Mouse (Mus musculus): ENCODE results near the gene Utp15.

Utp15 gene

DNA sequence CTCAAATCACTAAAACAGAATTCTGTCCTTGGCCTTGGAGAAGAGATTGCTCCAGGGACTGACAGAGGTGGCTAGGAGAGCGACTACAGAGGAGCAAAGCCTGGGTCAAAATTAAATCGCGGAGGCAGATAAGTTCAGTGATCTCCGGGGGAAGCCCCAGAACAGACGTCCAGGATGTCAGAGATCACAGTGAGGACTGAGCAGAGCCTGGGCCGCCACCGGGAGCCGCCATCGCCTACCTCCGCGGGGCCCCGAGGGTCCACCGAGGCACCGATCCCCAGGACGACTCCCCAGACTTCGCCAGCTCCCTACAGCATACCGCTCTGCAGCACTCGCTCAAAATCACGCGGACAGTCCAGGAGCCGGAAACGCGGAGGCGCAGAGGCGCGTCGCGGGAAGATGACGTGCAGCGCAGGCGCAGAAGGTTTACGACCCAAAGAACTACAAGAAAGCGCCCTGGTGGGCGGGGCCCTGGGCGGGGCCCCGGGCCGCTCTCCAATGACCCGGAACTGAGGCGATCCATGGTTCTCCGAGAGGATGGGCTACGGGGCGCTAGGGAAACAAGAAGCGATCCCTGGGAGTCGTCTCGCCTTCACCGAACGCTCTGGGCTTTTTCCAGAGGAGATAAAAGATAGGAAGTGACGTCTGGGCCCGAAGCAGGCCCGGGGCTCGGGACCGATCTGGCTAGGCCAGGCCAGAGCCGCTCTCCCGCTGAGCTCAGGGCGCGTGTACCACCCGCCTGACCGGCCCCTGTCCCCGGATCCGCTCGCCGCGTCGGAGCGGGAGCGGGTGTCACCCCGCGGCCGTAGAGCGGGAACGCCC is at the start of gene Utp15, which contains the start of gene Ankra2:
Gene Utp15 (minus strand): TSS at position 406 of the 822 bp plus-strand sequence.
Gene Ankra2 (plus strand): TSS at position 439 of the 822 bp plus-strand sequence.
- DNase-seq (ENCODE audit: low read depth, low spot score): peak; percentile 99

DNA sequence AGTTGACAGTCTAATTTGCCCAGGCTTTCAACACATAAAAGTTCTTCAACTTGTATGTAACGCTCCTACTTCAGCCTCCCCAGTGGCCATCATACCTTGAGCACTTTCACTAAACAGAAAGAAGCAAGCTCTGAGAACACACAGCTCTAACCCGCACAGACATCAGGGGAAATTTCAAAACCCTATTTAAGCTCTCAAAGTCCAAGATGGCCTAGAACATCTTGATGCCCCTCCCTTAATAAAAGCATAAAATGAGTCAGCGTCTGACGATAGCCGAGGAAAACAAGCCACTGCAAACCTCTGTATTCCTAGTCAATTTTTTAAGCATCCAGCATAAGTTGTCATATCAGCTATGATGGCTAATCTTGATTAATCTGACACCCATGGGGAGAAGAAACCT is 48.8 kb upstream of the Utp15 start:
- no peak for DNase-seq (ENCODE audit: low read depth, low spot score)

DNA sequence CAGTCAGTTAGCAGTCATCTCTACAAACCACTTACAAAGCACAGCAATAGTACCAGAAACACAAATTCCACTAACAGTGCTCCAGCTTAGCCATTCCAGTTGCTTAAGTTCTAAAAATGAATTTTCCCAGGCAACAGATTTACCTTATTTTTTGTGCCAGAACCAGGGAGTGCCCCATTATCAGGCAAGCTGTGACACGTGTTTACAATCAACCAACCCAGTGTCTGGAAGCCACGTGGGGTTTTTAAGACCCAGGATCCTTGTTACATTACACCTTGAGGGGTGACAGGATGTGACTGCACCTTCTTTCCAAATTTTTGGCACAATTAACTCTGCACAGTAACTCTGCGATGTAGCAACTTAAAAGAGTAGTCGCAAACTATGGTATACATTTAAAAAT is 45.9 kb upstream of the Utp15 start:
- DNase-seq (ENCODE audit: low read depth, low spot score): no peak

DNA sequence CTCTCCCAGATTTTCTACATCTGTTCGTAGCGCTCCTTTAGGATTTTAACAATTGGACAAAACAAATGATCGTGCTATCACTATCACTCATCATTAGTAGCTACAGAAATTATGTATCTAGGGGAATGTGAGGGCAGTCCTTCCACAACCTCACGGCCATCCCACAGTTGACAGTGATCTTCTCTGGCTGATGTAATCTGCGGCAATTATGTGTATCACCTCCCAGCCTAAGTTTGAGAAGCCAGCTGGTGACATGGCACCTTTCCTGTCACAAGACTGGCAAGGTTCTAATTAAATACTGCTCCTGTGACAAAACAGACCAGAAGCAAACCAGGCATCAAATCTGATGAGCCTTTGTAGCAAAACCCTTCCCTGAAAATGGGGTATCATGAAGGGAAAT is 45.2 kb upstream of the Utp15 start:
- DNase-seq (ENCODE audit: low read depth, low spot score): no peak

DNA sequence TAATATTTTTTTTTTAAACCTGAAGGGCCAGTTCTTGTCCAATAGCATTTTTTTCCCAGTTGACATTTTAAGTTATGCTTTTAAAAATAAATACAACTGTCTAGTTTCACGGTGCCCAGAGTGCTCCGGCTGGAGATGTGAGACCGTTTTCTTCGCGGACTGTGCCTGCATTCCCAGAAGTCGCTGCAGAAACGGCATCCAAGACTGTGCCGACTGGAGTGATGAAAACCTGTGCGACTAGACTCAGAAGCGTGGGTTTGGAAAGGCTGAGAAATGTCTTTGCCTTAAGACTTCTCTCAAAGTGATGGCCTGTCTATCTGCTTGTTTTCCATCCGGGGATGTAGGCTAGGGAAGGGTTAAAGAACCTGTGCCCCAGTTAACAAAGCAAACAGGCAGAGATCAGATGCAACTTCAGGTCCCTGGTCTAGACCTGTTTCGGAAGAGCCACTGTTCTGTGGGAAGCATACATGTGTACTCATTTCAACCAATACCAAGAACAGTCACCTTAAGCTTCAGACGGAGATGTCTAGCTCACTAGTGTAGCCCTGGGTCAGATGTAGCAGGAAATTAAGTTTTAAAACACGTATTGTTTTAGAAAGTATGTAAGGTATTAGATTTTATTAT is 44.1 kb upstream of the Utp15 start:
- peak; percentile 26 for DNase-seq (ENCODE audit: low read depth, low spot score)

DNA sequence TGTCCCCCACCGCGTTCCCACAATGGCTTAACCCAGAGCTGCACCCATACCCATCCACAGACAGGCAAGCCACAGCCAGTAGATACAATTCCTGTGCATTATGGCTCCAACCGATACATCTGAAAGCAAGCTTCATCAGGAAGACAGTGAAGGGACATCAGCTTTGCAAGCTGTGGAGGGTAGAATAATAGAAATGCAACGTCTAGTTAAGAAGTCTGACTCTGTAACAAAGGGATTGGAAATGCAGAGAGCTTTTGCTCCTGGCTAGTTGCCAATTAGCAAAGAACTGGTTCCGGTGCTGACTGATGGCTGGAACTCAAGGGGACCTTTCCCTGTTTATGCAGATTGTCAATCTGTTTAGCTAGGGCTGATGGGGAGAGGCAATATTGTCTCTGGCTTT is 43.6 kb upstream of the Utp15 start:
- DNase-seq (ENCODE audit: low read depth, low spot score): peak; percentile 85

DNA sequence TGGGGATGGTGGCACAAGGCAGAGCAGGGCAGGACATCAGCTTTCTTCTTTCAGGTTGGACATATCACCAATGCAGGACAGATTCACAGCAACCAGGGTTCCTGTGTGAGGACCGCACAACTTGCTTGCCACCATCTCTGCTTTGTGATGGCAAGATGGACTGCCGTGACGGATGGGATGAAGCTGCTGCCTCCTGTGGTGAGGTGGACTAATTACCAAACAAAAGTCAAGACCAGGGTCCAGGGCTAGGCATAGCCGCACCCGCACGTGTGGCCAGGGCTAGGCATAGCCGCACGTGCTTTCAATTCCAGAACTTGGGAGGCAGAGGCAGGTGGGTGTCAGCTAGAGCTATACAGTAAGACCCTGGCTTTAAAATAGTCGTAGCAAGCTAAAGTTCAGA is 42.4 kb upstream of the Utp15 start:
- DNase-seq (ENCODE audit: low read depth, low spot score): peak; percentile 76

DNA sequence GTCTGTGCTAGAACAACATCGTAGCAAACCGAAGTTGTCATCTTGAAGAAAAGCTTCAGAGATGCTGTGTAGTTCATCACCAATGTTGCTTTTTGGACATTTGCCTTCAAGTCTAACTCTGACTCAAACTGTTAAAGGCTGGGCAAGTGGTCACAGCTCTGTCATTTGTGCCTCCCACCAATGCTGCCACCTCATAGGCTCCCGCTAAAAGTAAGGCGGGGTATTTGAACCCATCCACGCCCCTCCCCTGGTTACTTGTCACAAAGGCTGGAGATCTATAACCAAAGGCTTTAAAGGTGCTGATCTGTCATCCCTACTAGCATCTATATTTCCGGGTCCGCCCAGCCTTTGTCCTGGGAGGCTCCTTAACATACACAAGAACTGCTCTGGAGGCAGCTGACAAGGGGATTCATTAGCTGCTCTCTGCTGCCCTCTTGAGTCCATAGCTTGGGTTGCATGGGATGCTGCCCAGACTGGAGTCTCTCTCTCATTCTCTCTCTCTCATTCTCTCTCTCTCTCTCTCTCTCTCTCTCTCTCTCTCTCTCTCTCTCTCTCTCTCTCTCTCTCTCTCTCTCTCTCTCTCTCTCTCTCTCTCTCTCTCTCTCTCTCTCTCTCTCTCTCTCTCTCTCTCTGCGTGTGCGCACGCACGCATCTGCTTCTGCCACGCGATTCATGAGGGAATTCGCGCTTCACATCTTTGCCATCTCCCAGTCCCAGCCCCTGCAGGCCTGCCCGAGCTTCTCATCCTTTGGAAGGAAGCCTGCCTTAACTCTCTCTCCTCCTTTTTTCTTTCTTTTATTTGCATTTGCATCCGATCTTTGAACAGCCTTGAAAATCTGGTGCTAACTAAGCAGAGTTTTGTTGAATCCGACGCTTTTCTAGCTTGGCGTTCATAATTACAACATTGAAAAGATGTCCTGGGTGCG is 36.3 kb upstream of the Utp15 start:
- DNase-seq (ENCODE audit: low read depth, low spot score): peak; percentile 92

DNA sequence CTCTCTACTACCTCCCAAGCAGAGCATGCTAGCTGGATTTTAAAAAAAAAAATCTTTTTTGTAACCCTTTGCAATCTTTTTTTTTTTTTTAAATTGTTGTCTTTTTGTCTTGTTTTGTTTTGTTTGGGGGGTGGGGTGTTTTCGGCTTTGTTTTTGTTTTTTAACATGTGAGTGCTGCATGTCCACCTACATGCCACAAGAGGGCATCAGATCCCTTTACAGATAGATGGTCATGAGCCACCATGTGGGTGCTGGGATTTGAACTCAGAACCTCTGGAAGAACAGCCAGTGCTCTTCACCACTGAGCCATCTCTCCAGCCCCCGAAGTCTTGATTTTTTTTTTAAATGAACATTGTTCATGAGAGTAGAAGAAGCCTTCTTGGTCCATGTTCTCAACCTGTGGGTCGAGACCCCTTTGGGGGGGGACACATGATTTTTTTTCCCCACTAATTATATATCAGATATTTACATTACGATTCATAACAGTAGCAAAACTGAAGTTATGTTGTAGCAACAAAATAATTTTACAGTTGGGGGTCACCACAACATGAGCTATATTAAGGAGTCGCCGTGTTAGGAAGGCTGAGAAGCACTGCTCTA is 35.1 kb upstream of the Utp15 start:
- DNase-seq (ENCODE audit: low read depth, low spot score): peak; percentile 48

DNA sequence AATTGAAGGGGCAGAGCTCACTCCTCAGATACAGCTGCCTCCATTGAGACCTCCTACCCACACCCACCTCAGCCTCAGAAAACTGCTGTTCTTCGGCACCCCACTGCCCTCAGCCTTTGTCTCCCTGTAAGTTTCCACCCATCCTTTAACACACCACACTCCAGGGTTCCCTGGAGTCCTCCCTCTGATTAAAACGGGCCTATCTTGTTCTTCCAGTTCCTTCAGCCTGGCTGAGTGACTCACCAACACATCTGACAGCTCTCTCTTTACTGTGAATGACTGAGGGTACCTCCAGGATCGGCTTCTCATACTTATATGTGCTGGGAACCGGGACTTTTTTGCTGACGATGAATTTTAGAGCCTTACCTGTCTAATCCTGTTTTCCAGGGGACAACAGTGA is 33.2 kb upstream of the Utp15 start:
- peak; percentile 24 for DNase-seq (ENCODE audit: low read depth, low spot score)

DNA sequence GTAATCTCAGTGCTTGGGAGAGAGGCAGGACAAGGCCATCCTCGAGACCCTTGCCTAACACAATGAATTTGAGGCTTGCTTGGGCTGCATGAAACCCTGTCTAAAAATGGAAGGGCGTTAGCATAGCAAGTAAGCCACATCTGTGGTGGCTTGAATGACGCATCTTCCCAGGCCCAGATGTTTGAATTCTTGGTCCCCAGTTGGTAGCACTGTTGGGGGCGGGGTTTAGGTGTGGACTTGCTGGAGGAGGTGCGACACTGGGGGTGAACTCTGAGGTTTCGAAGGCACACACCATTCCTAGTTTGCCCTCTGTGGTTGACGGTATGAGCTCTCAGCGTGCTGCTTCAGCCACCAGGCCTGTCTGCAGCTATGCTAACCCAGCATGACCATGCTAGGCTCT is 28.9 kb upstream of the Utp15 start:
- DNase-seq (ENCODE audit: low read depth, low spot score): no peak

DNA sequence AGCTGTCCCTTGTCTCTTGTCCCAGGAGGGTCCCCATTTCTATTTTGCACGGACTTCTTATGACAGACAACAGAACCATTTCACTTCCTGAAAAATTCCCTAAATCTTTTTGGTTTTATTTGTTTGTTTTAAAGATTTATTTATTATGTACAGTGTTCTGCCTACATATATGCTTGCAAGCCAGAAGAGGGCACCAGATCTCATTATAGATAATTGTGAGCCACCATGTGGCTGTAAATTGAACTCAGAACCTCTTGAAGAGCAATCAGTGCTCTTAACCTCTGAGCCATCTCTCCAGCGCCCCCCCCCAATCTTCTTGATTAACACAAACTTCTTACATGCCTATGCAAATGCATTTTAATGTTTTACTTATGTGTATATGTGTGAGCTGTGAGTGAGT is 27.9 kb upstream of the Utp15 start:
- DNase-seq (ENCODE audit: low read depth, low spot score): no peak

DNA sequence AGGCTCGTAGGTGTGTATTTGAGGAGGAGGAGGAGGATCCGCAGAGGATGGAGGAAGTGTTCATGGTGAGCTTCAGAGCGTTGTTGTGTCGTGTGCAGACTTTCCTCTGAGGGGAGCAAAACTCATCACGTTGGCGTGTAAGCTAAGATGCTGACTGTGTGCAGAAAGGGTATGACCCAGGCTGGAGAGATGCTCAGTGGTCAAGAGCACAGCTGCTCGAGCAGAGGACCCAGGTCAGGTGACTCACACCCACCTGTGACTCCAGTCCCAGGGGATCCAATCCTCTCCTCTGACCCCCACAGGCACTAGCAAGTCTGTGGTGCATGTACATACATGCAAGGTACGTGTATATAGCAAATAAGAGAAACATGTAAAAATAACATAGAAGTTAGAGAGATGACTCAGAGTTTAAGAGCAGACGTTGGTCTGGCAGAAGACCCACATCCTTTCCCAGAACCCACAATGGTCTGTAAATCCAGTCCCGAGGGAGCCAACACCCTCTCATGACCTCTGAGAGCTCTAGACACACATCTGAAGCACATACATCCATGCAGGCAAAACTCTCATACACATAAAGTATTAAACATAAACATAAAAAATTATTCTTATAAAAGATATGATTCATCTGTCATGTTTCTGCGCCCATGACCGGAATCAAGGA is 18.3 kb upstream of the Utp15 start:
- DNase-seq (ENCODE audit: low read depth, low spot score): no peak

DNA sequence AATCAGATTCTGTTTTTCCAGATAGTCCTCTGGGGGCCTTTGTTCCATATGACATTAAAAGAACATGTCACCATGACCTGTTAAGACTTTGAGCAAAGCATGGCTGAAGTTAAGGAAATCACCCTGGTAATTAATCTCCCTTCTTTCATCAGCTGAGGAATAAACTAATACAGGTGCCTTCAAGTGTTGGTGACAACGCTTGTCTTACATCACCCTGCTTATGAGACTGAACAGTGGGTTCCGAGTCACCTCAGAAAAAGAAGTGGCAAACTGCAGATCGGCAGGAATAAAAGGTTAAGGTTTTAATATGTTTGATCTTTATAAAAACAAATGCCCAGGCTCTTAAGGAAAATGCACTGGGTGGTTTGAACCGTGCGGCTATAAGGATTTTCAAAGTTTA is 16.8 kb upstream of the Utp15 start, which contains the start of gene Gm21976:
Gene Gm21976 (plus strand): TSS at position 202 of the 400 bp plus-strand sequence.
- DNase-seq (ENCODE audit: low read depth, low spot score): no peak

DNA sequence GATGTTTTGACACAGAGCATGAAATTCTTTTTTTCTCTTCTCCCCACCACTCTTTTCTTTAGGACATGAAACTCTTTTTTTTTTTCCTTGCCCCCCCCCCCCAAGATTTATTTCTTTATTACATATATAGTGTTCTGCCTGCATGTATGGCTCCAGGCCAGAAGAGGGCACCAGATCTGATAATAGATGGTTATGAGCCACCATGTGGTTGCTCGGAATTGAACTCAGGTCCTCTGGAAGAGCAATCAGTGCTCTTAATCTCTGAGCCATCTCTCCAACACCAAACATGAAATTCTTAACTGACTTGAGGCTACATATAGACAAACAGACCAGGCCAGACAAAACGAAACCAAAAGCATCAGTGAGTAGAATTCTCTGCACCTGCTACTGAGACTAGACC is 14.7 kb upstream of the Utp15 start:
- no peak for DNase-seq (ENCODE audit: low read depth, low spot score)

DNA sequence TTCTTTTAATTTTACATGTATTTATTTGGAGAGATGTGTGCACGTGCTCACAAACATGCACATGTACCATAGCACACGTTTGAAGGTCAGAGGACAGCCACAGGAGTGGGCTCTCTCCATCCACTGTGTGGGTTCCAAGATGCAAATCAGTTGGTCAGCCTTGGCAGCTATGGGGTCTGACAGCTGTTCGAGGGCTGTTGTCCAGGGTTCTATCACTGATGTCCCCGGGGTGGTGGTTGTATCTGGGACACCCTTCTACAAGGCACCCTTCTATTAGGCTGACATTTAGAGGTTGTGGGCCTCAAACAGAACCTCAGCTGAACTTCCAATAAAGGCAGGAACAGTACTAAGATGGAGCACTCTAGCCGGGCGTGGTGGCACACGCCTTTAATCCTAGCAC is 13.4 kb upstream of the Utp15 start:
- no peak for DNase-seq (ENCODE audit: low read depth, low spot score)

DNA sequence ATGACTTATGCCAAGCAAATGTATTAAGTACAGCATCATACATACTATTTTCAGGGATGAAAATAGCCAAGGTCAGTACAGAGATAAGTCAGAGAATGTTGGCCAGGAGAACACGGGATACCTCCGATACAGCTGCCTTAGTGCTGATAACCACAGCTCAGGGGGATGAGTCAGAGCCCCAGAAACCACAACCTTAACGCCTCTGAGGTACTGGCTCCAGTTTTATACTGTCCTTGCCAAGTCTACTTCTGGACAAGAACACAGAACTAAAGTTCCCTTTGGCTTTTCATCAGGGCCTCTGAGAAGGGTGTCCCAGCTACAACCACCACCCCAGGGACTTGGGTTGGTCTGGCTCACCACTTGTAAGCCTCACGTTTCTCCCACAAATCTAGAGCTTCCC is 12.8 kb upstream of the Utp15 start:
- DNase-seq (ENCODE audit: low read depth, low spot score): no peak

DNA sequence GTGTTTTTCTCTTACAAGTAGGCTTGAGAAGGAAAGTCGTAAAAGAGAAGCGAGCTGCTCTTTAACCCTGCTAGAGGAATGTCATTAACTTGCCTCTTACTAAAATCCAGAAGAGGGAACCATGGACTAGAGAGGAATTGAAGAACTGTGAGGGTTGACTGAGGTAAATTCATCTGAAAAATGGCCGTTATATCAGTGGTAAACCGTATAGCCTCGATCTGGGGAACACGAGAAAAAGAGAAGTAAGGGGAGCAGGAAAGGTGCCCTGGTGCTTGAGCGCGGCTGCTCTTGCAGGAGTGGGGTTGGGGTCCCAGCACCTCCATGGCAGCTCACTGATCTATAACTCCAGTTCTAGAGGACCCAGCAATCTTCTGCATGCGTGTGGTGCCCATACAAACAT is 11.2 kb upstream of the Utp15 start:
- DNase-seq (ENCODE audit: low read depth, low spot score): no peak

DNA sequence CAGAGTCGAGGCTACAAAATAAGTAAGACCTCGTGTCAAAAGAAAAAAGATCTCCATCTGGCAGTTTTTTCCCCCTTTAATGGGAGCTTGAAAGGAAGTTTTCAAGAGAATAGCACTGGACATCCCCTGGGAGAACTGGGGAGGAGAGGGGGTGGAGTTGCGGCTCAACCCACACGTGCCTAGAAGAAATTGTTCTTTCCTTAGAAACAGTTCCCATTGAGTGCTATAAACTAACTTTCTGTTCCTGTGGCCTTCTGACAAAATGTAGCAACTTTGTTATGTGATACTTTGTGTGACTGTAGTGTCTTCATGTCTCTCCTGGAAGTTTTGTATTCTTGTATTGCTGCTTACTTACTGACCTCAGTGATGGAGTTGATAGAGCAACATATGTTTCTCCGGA is 1.3 kb upstream of the Utp15 start:
- no peak for DNase-seq (ENCODE audit: low read depth, low spot score)

DNA sequence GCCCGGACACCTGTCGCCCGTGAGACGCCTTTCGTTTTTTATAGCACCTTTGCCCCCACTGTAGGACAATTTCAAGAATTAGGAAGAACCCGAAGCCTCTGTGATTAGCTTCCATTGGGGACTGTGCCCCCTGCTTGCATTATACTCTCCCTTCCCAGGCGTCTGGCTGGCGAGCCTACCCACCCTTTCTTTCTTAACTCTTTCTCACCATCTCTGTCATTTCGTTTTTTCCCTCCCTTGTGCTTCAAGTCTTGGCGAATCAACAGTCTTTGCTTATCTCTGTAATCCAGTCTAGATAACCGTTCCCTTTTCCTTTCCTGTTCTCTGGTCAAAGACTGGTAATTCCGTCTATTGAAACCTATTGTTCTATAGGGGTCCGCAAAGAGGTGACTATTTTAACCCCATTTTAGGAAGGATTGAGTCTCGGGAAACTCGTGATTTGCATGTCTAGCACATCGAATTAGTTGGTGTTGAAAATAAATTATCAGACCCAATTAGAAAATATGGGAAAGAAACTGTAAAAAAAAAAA is 682 bp upstream of the Utp15 start:
- DNase-seq (ENCODE audit: low read depth, low spot score): no peak

DNA sequence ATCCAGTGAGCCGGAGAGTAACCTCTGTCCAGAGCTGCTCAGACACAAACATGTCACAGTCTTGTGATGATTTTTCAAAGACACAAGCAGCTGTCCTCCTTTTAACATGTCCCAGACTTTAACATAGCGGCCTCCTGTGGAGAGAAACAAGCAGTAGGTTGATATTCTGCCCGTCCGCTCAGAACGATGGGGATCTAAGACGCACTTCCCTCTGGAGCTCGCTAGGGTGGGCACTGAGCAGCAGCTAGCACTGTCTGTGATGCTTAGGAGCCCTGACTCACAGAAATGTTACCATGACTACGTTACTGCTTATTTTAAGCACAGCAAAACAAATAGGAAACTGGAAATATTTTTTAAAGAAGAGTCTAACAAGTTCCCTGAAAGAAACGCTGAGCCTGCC is 7.9 kb downstream of the Utp15 start:
- peak; percentile 75 for DNase-seq (ENCODE audit: low read depth, low spot score)

All from ES-CJ7 (cell line).